In genomic region chr1:89763912-89764311, GRCm38 (mm10) we compare ENCODE assay signal across 10 mouse cellular contexts.
DNase-seq lines count a peak whose midpoint lies in the region; ATAC-seq lines count a peak whose summit lies in the region.
"Had no signal": no experiment of that assay in that cellular context is flagged by ENCODE, and none has a peak within 500 bp of the region (broad histone marks: within the 10 kb centered on the region; RNA-seq: fewer than 3 reads in every experiment).

No protein-coding gene starts in this region.

- DNase-seq in kidney, adult 18-20 months = no peak
- DNase-seq in embryo, embryonic 10 days (ENCODE audit: low spot score) = peak; percentile 89
- peak; percentile 17 to 52 for DNase-seq in lung, postnatal 4 days
- DNase-seq in urinary bladder, adult 2 months (ENCODE audit: low spot score) = no peak
- DNase-seq in layer of hippocampus, postnatal 25 days (ENCODE audit: extremely low spot score in 1 of 2, low spot score in 1 of 2) = no peak
- DNase-seq in left cerebral cortex, postnatal 14 days (ENCODE audit: low spot score in 2 of 2) = no peak

- no peaks in the 10 kb centered on the region for H3K9me3 ChIP-seq in kidney, embryonic 14.5 days (ENCODE audit: control insufficient read depth, low read length)
- H3K9me3 ChIP-seq in forebrain, embryonic 15.5 days = no peaks in the 10 kb centered on the region

- intact Hi-C loops in left cerebral cortex, postnatal 14 days (cut with DNase I) = no loop called here

- no peak overlapping the region for H3K4me3 ChIP-seq in kidney, embryonic 14.5 days (ENCODE audit: low read length)
- H3K4me3 ChIP-seq in forebrain, embryonic 15.5 days = no peak overlapping the region
- H3K4me3 ChIP-seq: erythroblast, embryonic 14.5 days had no signal

- no peak overlapping the region for H3K9ac ChIP-seq in kidney, embryonic 14.5 days (ENCODE audit: low read depth, low read length)
- H3K9ac ChIP-seq in forebrain, embryonic 15.5 days (replicated peaks) = no peak overlapping the region

- ATAC-seq in kidney, embryonic 14.5 days (ENCODE audit: low FRiP score, low TSS enrichment) = peak; percentile 68
- 0 out of 2 replicates have a peak, but pooled peaks have one; percentile 55 for ATAC-seq in forebrain, embryonic 15.5 days (replicated peaks)
- ATAC-seq: inflammation-experienced regulatory T-cells, adult 6 months had no signal

- no peak overlapping the region for H3K27ac ChIP-seq in kidney, embryonic 14.5 days (ENCODE audit: low read depth, low read length)
- no peak overlapping the region for H3K27ac ChIP-seq in forebrain, embryonic 15.5 days (replicated peaks)

- 0 out of 2 replicates have a peak, but pooled peaks cover 4% of the 10 kb centered on the region for H3K4me1 ChIP-seq in kidney, embryonic 14.5 days (ENCODE audit: control insufficient read depth, insufficient read depth, low read length)
- peaks cover 2% of the 10 kb centered on the region; the same call in 1 of the 2 replicates for H3K4me1 ChIP-seq in forebrain, embryonic 15.5 days

- H3K27me3 ChIP-seq in kidney, embryonic 14.5 days (ENCODE audit: control insufficient read depth, insufficient read depth, low read length) = no peaks in the 10 kb centered on the region
- no peaks in the 10 kb centered on the region for H3K27me3 ChIP-seq in forebrain, embryonic 15.5 days

- H3K4me2 ChIP-seq in kidney, embryonic 14.5 days (replicated peaks; ENCODE audit: low read depth, low read length) = no peak overlapping the region
- H3K4me2 ChIP-seq in forebrain, embryonic 15.5 days (replicated peaks) = no peak overlapping the region

- 46% methylated on average over 3 of the region's 3 CpGs for WGBS in kidney, embryonic 14.5 days
- 16% methylated on average over 3 of the region's 3 CpGs for WGBS in forebrain, embryonic 15.5 days

- no peaks in the 10 kb centered on the region; the same call in 1 of the 2 replicates for H3K36me3 ChIP-seq in kidney, embryonic 14.5 days (ENCODE audit: control insufficient read depth, insufficient read depth, low read length)
- H3K36me3 ChIP-seq in forebrain, embryonic 15.5 days = peaks cover 5% of the 10 kb centered on the region; the same call in 1 of the 2 replicates

Comparison
In these comparisons a context has a peak if more than half of its experiments do, and no peak if none do; other contexts are left out.
1. DNase-seq: peak in embryo, embryonic 10 days (single experiment) and lung, postnatal 4 days (2 of 2); none in kidney, adult 18-20 months (single experiment), urinary bladder, adult 2 months (single experiment), layer of hippocampus, postnatal 25 days (0 of 2) and left cerebral cortex, postnatal 14 days (0 of 2).